Comparison of ENCODE assay signal across 13 mouse cellular contexts in genomic region chr11:76857111-76857510, GRCm38 (mm10). TPM values are rescaled to one million over a fixed set of nuclear protein-coding genes. Genes with fewer than 3 reads are reported as not detected.
DNase-seq lines count a peak whose midpoint lies in the region; ATAC-seq and TF ChIP-seq lines count a peak whose summit lies in the region.
"Had no signal": no experiment of that assay in that cellular context is flagged by ENCODE, and none has a peak within 500 bp of the region (broad histone marks: within the 10 kb centered on the region; RNA-seq: fewer than 3 reads in every experiment).

No protein-coding gene starts in this region.

- H3K9ac ChIP-seq in intestine, postnatal 0 days (ENCODE audit: low read depth, low read length), result no peak overlapping the region
- H3K9ac ChIP-seq in kidney, embryonic 16.5 days (replicated peaks; ENCODE audit: low read length), result no peak overlapping the region
- H3K9ac ChIP-seq: lung, embryonic 15.5 days; neural tube, embryonic 12.5 days had no signal

- H3K27ac ChIP-seq in intestine, postnatal 0 days (ENCODE audit: low read depth, low read length), result peak overlapping the region; percentile 71
- no peak overlapping the region for H3K27ac ChIP-seq in kidney, embryonic 16.5 days (ENCODE audit: low read length)
- H3K27ac ChIP-seq: hindbrain, postnatal 0 days; lung, embryonic 15.5 days; neural tube, embryonic 12.5 days had no signal

- no peaks in the 10 kb centered on the region for H3K36me3 ChIP-seq in intestine, postnatal 0 days (ENCODE audit: control insufficient read depth, insufficient read depth)
- H3K36me3 ChIP-seq in kidney, embryonic 16.5 days (ENCODE audit: insufficient read depth, low read length), result no peaks in the 10 kb centered on the region
- H3K36me3 ChIP-seq: lung, embryonic 15.5 days; neural tube, embryonic 12.5 days had no signal

- peak; percentile 41 for DNase-seq in adrenal gland, adult 2 months
- no peak for DNase-seq in adrenal gland, adult 8-10 months
- no peak for DNase-seq in lung, adult 2 months
- no peak for DNase-seq in lung, adult 18-20 months
- no peak for DNase-seq in layer of hippocampus, adult 9-10 months (ENCODE audit: low spot score)
- no peak for DNase-seq in urinary bladder, adult 2 months (ENCODE audit: low spot score)
- DNase-seq: right cerebral cortex, postnatal 4 days had no signal

- no peak for ATAC-seq in intestine, postnatal 0 days
- ATAC-seq in kidney, embryonic 16.5 days (ENCODE audit: low FRiP score, low TSS enrichment), result no peak
- ATAC-seq: forebrain, embryonic 14.5 days; hindbrain, postnatal 0 days had no signal

- TF ChIP-seq CTCF in lung, adult 2 months (IDR thresholded peaks at IDR 0.05; ENCODE audit: insufficient read depth, low read length), result 0 out of 2 replicates have a peak, but pooled peaks have one; percentile 6
- TF ChIP-seq CTCF in intestine, postnatal 0 days (IDR thresholded peaks at IDR 0.05; ENCODE audit: low read depth), result peak; percentile 15; the same call in 1 of the 2 replicates

- no peak overlapping the region for H3K4me3 ChIP-seq in lung, adult 2 months (replicated peaks; ENCODE audit: extremely low read depth, low read depth, low read length)
- no peak overlapping the region for H3K4me3 ChIP-seq in intestine, postnatal 0 days (ENCODE audit: low read depth, low read length)
- no peak overlapping the region for H3K4me3 ChIP-seq in kidney, embryonic 16.5 days (ENCODE audit: low read length)
- H3K4me3 ChIP-seq: lung, embryonic 15.5 days; neural tube, embryonic 12.5 days had no signal

- 39% methylated on average over 7 of the region's 7 CpGs for WGBS in lung, adult 2 months
- 38% methylated on average over 7 of the region's 7 CpGs for WGBS in intestine, postnatal 0 days
- WGBS in kidney, embryonic 16.5 days, result 77% methylated on average over 7 of the region's 7 CpGs

- no peaks in the 10 kb centered on the region for H3K27me3 ChIP-seq in intestine, postnatal 0 days (replicated peaks; ENCODE audit: control insufficient read depth, insufficient read depth, low read length)
- H3K27me3 ChIP-seq in kidney, embryonic 16.5 days (ENCODE audit: insufficient read depth, low read length), result no peaks in the 10 kb centered on the region
- H3K27me3 ChIP-seq: lung, embryonic 15.5 days; neural tube, embryonic 12.5 days had no signal

- H3K4me1 ChIP-seq in lung, adult 2 months (ENCODE audit: control insufficient read depth, insufficient read depth, low read length), result no peaks in the 10 kb centered on the region; the same call in 1 of the 2 replicates
- H3K4me1 ChIP-seq in intestine, postnatal 0 days (replicated peaks; ENCODE audit: control insufficient read depth, insufficient read depth, low read length), result no peaks in the 10 kb centered on the region
- H3K4me1 ChIP-seq in kidney, embryonic 16.5 days (ENCODE audit: insufficient read depth, low read length), result peaks cover 15% of the 10 kb centered on the region
- H3K4me1 ChIP-seq: neural tube, embryonic 12.5 days had no signal

- no peaks in the 10 kb centered on the region for H3K9me3 ChIP-seq in intestine, postnatal 0 days (ENCODE audit: control insufficient read depth)
- H3K9me3 ChIP-seq in kidney, embryonic 16.5 days (ENCODE audit: low read length), result peaks cover 3% of the 10 kb centered on the region; the same call in 1 of the 2 replicates
- H3K9me3 ChIP-seq: lung, embryonic 15.5 days; neural tube, embryonic 12.5 days had no signal

- no peak overlapping the region for H3K4me2 ChIP-seq in intestine, postnatal 0 days (replicated peaks; ENCODE audit: low read depth)
- no peak overlapping the region for H3K4me2 ChIP-seq in kidney, embryonic 16.5 days (replicated peaks; ENCODE audit: low read depth, low read length)
- H3K4me2 ChIP-seq: lung, embryonic 15.5 days; neural tube, embryonic 12.5 days had no signal

- no peak for TF ChIP-seq POLR2A in lung, adult 2 months (IDR thresholded peaks at IDR 0.05; ENCODE audit: borderline replicate concordance, extremely low read depth, low read depth, low read length)

RNA-seq across cellular contexts. Expression of gene Cpd, which starts 10.3 kb away (rescaled TPM):
- 10 to 100 TPM; 34.0 to 37.4 TPM for total RNA-seq in adrenal gland, adult 2 months (2021)
- 14.1 and 15.1 TPM in 2 replicates for polyA plus RNA-seq in adrenal gland, adult 2 months (2012; rRNA removed)
- 10 to 100 TPM; 35.5 to 54.1 (median 45.7) TPM for total RNA-seq in adrenal gland, adult 8-10 months (2022)
- 36.9 and 49.0 TPM in 2 replicates for polyA plus RNA-seq in lung, adult 2 months (2012; rRNA removed)
- polyA plus RNA-seq in intestine, postnatal 0 days (2015; fragmentation: Nextera tagmentation; extraction: Ambion mirVana), result 10.1 and 11.0 TPM in 2 replicates
- 36.3 and 41.4 TPM in 2 replicates for polyA plus RNA-seq in urinary bladder, adult 2 months (2012; rRNA removed)
- polyA plus RNA-seq in kidney, embryonic 16.5 days (2015; fragmentation: Nextera tagmentation; extraction: Ambion mirVana), result 12.3 and 13.9 TPM in 2 replicates

RNA-seq across cellular contexts. Expression of gene Tmigd1, which starts 44.8 kb away (rescaled TPM):
- under 1 TPM; 0.41 to 0.63 TPM for total RNA-seq in adrenal gland, adult 2 months (2021)
- polyA plus RNA-seq in adrenal gland, adult 2 months (2012; rRNA removed), result not detected in 2 replicates
- total RNA-seq in adrenal gland, adult 8-10 months (2022), result under 1 TPM; 0.34 to 0.66 (median 0.60) TPM
- polyA plus RNA-seq in lung, adult 2 months (2012; rRNA removed), result 0.10 and 0.39 TPM in 2 replicates
- 55.0 and 64.1 TPM in 2 replicates for polyA plus RNA-seq in intestine, postnatal 0 days (2015; fragmentation: Nextera tagmentation; extraction: Ambion mirVana)
- 0.74 and 0.93 TPM in 2 replicates for polyA plus RNA-seq in urinary bladder, adult 2 months (2012; rRNA removed)
- polyA plus RNA-seq in kidney, embryonic 16.5 days (2015; fragmentation: Nextera tagmentation; extraction: Ambion mirVana), result 3.2 and 4.1 TPM in 2 replicates
- polyA plus RNA-seq: forebrain, embryonic 14.5 days; hindbrain, postnatal 0 days; neural tube, embryonic 12.5 days had no signal

Comparison
In these comparisons a context has a peak if more than half of its experiments do, and no peak if none do; other contexts are left out.
1. RNA of gene Tmigd1, which starts 44.8 kb away (polyA plus RNA-seq): 55.0 to 64.1 TPM in intestine, postnatal 0 days; 3.2 to 4.1 TPM in kidney, embryonic 16.5 days, 0.74 to 0.93 TPM in urinary bladder, adult 2 months, 0.10 to 0.39 TPM in lung, adult 2 months and not detected in adrenal gland, adult 2 months; every median in the first group is over 10 times any median in the second.